Mouse (Mus musculus): ENCODE results near the gene Pabpc1l. TPM values are rescaled to one million over a fixed set of nuclear protein-coding genes. Genes with fewer than 3 reads are reported as not detected.

Pabpc1l gene
- polyA plus RNA-seq, 1 experiment from 2014 or later = 1.8 TPM

DNA sequence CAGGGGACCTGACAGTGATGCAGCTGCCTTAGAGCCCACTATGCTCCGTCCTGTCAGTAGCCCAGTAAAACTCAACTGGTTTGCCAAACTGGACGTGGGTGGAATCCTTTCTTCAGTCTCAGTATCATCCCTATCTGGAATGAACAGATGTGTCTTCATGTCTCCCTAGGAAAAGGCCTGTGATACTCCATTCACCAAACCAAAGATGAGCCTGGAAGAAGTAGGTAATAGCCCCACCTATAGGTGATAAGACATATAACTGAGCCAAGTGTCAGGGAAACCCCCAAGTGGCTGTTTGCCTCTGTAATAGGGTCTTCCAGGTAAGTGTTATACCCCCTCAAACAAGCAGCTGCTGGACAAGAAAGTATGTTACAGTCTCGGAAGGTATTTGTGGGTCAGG, 6.3 kb upstream of the Pabpc1l start:
- Histone ChIP-seq H3K4me1 (ENCODE audit: control insufficient read depth, insufficient read depth, low read length) (no peaks in the 10 kb centered on the region), H3K9ac (ENCODE audit: low read depth, low read length) (no peak overlapping the region), H3K9me3 (replicated peaks; ENCODE audit: control insufficient read depth, low read length, poor library complexity, severe bottlenecking) (no peaks in the 10 kb centered on the region), H3K4me3 (ENCODE audit: low read depth, low read length) (no peak overlapping the region), H3K27me3 (ENCODE audit: control insufficient read depth, insufficient read depth, low read depth, low read length) (no peaks in the 10 kb centered on the region), H3K36me3 (ENCODE audit: control insufficient read depth, insufficient read depth, low read length) (peaks cover 26% of the 10 kb centered on the region), H3K27ac (ENCODE audit: low read length) (no peak overlapping the region), H3K4me2 (ENCODE audit: low read length) (no peak overlapping the region)
- ATAC-seq = no peak
- WGBS = 99% methylated on average over 3 of the region's 3 CpGs

DNA sequence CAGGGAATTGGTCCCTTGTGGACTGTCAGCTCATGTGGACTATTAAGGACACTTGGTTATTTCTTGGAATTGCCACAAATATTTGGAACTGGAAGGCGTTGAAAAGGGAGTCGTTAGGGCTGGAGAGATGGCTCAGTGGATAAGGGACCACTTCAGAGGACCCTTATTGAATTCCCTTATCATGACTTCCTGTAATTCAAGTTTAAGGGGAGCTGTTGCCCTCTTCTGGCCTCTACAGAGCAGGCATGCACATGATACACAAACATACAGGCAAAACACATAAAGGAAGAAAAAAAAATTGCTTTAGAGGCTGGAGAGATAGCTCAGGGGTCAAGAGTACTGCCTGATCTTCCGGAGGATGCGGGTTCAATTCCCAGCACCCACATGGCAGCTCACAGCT, 5.3 kb upstream of the Pabpc1l start:
- Histone ChIP-seq H3K4me1 (ENCODE audit: control insufficient read depth, insufficient read depth, low read length) (no peaks in the 10 kb centered on the region), H3K27me3 (ENCODE audit: control insufficient read depth, insufficient read depth, low read depth, low read length) (no peaks in the 10 kb centered on the region), H3K9me3 (replicated peaks; ENCODE audit: control insufficient read depth, low read length, poor library complexity, severe bottlenecking) (no peaks in the 10 kb centered on the region), H3K36me3 (ENCODE audit: control insufficient read depth, insufficient read depth, low read length) (peaks cover 23% of the 10 kb centered on the region), H3K4me3 (ENCODE audit: low read depth, low read length) (no peak overlapping the region), H3K9ac (ENCODE audit: low read depth, low read length) (no peak overlapping the region), H3K27ac (ENCODE audit: low read length) (no peak overlapping the region), H3K4me2 (ENCODE audit: low read length) (no peak overlapping the region)
- no peak for ATAC-seq
- WGBS = 91% methylated on average over 4 of the region's 4 CpGs

DNA sequence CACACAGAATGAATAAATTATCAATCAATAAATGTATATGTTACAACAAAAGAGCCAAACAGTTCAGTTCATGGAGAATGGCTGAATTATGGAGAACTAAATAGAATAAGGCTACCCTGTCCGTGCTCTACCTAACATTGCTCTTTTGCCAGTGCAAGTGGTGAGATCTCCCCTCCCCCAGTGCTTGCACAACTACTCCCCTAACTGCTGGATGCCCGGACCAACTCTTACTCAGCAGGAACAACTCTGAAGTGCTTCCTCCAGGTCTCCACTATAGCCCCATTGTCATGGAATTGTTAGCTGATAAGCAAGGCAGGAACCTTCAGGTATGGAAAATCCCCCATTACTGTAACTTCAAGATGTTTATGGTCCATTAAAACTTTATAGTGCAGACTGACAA, 3.1 kb upstream of the Pabpc1l start:
- H3K4me2 ChIP-seq (ENCODE audit: low read length) = no peak overlapping the region
- no peak overlapping the region for H3K27ac ChIP-seq (ENCODE audit: low read length)
- no peaks in the 10 kb centered on the region for H3K9me3 ChIP-seq (replicated peaks; ENCODE audit: control insufficient read depth, low read length, poor library complexity, severe bottlenecking)
- no peak for ATAC-seq
- WGBS = 71% methylated on average over 2 of the region's 2 CpGs
- no peaks in the 10 kb centered on the region for H3K4me1 ChIP-seq (ENCODE audit: control insufficient read depth, insufficient read depth, low read length)
- H3K27me3 ChIP-seq (ENCODE audit: control insufficient read depth, insufficient read depth, low read depth, low read length) = no peaks in the 10 kb centered on the region
- no peak overlapping the region for H3K9ac ChIP-seq (ENCODE audit: low read depth, low read length)
- peaks cover 20% of the 10 kb centered on the region for H3K36me3 ChIP-seq (ENCODE audit: control insufficient read depth, insufficient read depth, low read length)
- H3K4me3 ChIP-seq (ENCODE audit: low read depth, low read length) = no peak overlapping the region

DNA sequence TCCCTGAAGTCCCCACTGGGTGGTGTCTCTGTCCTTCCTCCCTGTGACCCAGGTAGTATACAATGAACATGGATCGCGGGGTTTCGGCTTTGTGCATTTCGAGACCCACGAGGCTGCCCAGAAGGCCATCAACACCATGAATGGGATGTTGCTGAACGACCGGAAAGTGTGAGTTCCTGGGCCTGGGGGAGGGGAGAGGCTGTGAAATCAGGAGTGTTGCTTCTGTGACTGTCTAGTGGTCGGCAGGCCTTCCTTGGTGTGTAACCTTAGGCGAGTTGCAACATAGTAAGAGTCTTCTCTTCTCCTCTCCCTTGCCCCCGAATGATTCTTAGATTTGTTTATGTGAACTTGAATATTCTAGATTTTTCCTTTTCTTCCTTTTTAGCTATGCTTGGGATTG, 5.9 kb downstream of the Pabpc1l start:
- Histone ChIP-seq H3K9ac (ENCODE audit: low read depth, low read length) (no peak overlapping the region), H3K4me1 (ENCODE audit: control insufficient read depth, insufficient read depth, low read length) (no peaks in the 10 kb centered on the region), H3K4me3 (ENCODE audit: low read depth, low read length) (no peak overlapping the region), H3K27me3 (ENCODE audit: control insufficient read depth, insufficient read depth, low read depth, low read length) (no peaks in the 10 kb centered on the region), H3K4me2 (ENCODE audit: low read length) (no peak overlapping the region), H3K27ac (ENCODE audit: low read length) (no peak overlapping the region), H3K36me3 (ENCODE audit: control insufficient read depth, insufficient read depth, low read length) (no peaks in the 10 kb centered on the region), H3K9me3 (replicated peaks; ENCODE audit: control insufficient read depth, low read length, poor library complexity, severe bottlenecking) (no peaks in the 10 kb centered on the region)
- ATAC-seq = no peak
- 83% methylated on average over 10 of the region's 10 CpGs for WGBS

DNA sequence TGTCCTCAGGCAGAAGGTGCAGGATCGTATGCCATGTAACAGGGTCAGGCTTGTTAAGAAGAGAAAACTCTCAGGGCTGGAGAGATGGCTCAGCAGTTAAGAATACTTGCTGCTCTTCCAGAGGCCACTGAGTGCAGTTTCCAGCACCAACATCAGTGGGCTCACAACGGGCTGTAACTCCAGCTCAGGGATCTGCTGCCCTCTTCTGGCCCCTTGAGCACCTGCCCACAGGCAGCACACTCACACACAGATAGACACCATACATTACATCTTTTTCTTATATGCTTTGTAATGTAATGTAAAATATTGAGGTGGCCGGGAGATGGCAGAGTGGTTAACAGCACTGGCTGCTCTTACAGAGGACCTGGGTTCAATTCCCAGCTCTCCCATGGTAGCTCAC, 7.7 kb downstream of the Pabpc1l start:
- no peak overlapping the region for H3K4me3 ChIP-seq (ENCODE audit: low read depth, low read length)
- 92% methylated on average over 3 of the region's 3 CpGs for WGBS
- H3K27me3 ChIP-seq (ENCODE audit: control insufficient read depth, insufficient read depth, low read depth, low read length) = no peaks in the 10 kb centered on the region

DNA sequence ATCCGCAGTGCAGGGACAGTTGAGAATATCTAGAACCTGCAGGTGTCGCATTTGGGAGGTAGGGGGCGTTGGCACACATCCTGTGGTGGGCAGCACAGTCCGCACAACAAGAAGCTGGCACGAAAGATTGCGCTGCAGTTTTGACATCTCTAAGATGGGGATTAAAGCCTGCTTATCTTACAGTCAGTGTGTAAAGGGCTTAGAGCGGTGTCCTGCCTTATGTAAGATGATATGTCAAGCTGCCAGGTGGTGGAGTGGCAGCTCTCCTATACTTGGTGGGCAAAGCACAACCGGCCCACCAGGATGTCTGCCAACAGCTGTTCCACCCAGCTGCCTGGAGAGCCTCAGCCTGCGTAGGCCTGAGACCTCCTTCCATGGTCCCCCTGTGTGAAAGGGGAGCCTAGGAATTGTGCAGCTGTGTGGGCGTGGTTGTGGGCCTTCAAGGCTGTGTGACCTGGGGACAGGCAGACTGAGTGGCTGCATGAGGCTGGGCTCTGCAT, 11.3 kb downstream of the Pabpc1l start:
- no peaks in the 10 kb centered on the region for H3K36me3 ChIP-seq (ENCODE audit: control insufficient read depth, insufficient read depth, low read length)
- H3K9ac ChIP-seq (ENCODE audit: low read depth, low read length) = no peak overlapping the region
- no peak overlapping the region for H3K27ac ChIP-seq (ENCODE audit: low read length)
- no peak overlapping the region for H3K4me3 ChIP-seq (ENCODE audit: low read depth, low read length)
- no peak overlapping the region for H3K4me2 ChIP-seq (ENCODE audit: low read length)
- H3K27me3 ChIP-seq (ENCODE audit: control insufficient read depth, insufficient read depth, low read depth, low read length) = no peaks in the 10 kb centered on the region
- H3K9me3 ChIP-seq (replicated peaks; ENCODE audit: control insufficient read depth, low read length, poor library complexity, severe bottlenecking) = no peaks in the 10 kb centered on the region
- WGBS = 52% methylated on average over 10 of the region's 10 CpGs
- ATAC-seq = no peak
- no peaks in the 10 kb centered on the region for H3K4me1 ChIP-seq (ENCODE audit: control insufficient read depth, insufficient read depth, low read length)

More for the DNA sequence above, 7.7 kb downstream of the Pabpc1l start:
- Histone ChIP-seq H3K4me2 (ENCODE audit: low read length) (no peak overlapping the region), H3K27ac (ENCODE audit: low read length) (no peak overlapping the region), H3K4me1 (ENCODE audit: control insufficient read depth, insufficient read depth, low read length) (no peaks in the 10 kb centered on the region), H3K36me3 (ENCODE audit: control insufficient read depth, insufficient read depth, low read length) (no peaks in the 10 kb centered on the region), H3K9ac (ENCODE audit: low read depth, low read length) (no peak overlapping the region), H3K9me3 (replicated peaks; ENCODE audit: control insufficient read depth, low read length, poor library complexity, severe bottlenecking) (no peaks in the 10 kb centered on the region)
- ATAC-seq = no peak

DNA sequence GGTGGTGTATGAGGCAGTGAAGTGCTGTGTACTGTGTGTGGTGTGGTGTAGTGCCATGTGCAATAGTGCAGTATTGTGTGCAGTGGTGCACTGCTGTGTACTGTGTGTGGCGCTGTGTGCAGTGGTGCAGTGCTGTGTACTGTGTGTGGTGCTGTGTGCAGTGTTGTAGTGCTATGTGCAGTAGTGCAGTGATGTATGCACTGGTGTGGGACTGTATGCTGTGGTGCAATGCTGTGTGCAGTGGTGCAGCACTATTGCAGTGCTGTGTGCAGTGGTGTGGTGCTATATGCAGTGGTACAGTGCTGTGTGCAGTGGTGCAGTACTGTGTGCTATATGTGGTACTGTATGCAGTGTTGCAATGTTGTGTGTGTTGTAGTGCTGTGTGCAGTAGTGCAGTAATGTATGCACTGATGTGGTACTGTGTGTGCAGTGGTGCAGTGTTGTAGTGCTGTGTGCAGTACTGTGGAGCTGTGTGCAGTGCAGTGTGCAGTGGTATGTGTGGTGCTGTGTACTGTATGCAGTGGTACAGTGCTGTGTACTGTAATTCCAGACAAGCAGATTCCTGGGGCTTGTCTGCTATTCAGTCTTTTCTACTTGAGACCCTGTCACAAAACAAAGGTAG, 13.3 kb downstream of the Pabpc1l start:
- Histone ChIP-seq H3K27ac (ENCODE audit: low read length) (no peak overlapping the region), H3K9me3 (replicated peaks; ENCODE audit: control insufficient read depth, low read length, poor library complexity, severe bottlenecking) (no peaks in the 10 kb centered on the region), H3K9ac (ENCODE audit: low read depth, low read length) (no peak overlapping the region), H3K4me2 (ENCODE audit: low read length) (no peak overlapping the region), H3K4me1 (ENCODE audit: control insufficient read depth, insufficient read depth, low read length) (no peaks in the 10 kb centered on the region), H3K36me3 (ENCODE audit: control insufficient read depth, insufficient read depth, low read length) (no peaks in the 10 kb centered on the region), H3K4me3 (ENCODE audit: low read depth, low read length) (no peak overlapping the region), H3K27me3 (ENCODE audit: control insufficient read depth, insufficient read depth, low read depth, low read length) (no peaks in the 10 kb centered on the region)
- 97% methylated on average over 1 of the region's 1 CpGs for WGBS
- ATAC-seq = 0 out of 2 replicates have a peak, but pooled peaks have one; percentile 3

DNA sequence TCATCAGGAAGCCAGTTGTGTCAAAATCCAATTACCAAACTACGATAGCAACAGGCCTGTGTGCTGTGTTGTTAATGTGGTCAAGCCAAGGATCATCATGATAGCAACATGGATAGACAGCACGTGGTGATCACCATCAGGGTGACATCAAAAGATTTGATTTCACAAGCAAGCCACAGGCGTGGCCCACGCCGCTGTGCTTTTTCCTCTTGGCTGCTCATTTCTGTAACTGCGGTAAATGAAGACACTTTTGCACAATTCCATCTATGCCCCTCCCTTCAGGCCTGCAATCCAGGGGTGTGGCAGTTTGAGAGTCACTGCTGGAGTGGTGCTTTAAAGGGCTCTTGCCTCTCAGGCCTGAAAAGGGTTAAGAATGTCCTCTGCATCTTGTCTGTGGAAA, 15.7 kb downstream of the Pabpc1l start:
- ATAC-seq = no peak
- no peak overlapping the region for H3K4me2 ChIP-seq (ENCODE audit: low read length)
- H3K4me1 ChIP-seq (ENCODE audit: control insufficient read depth, insufficient read depth, low read length) = no peaks in the 10 kb centered on the region
- no peaks in the 10 kb centered on the region for H3K27me3 ChIP-seq (ENCODE audit: control insufficient read depth, insufficient read depth, low read depth, low read length)
- no peak overlapping the region for H3K4me3 ChIP-seq (ENCODE audit: low read depth, low read length)
- H3K9ac ChIP-seq (ENCODE audit: low read depth, low read length) = no peak overlapping the region
- WGBS = 85% methylated on average over 6 of the region's 6 CpGs
- H3K9me3 ChIP-seq (replicated peaks; ENCODE audit: control insufficient read depth, low read length, poor library complexity, severe bottlenecking) = no peaks in the 10 kb centered on the region
- no peaks in the 10 kb centered on the region for H3K36me3 ChIP-seq (ENCODE audit: control insufficient read depth, insufficient read depth, low read length)
- H3K27ac ChIP-seq (ENCODE audit: low read length) = no peak overlapping the region

DNA sequence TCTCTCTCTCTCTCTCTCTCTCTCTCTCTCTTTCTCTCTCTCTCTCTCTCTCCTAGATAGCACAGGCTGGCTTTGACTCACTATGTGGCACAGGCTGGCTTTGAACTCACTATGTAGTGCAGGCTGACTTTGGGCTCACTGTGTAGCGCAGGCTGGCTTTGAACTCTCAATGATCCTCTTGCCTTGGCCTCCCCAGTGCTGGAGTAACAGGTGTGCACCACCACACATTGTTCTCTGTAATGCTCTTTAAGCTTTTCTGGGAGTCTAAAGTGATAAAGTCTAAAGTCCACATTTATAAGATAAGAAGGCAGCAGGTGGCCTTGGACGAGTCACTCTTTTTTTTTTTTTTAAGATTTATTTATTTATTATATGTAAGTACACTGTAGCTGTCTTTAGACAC, 16.3 kb downstream of the Pabpc1l start:
- whole genome bisulfite sequencing = 96% methylated on average over 2 of the region's 2 CpGs
- ATAC-seq = no peak
- Histone ChIP-seq H3K4me3 (ENCODE audit: low read depth, low read length) (no peak overlapping the region), H3K4me2 (ENCODE audit: low read length) (no peak overlapping the region), H3K9ac (ENCODE audit: low read depth, low read length) (no peak overlapping the region), H3K27me3 (ENCODE audit: control insufficient read depth, insufficient read depth, low read depth, low read length) (no peaks in the 10 kb centered on the region), H3K4me1 (ENCODE audit: control insufficient read depth, insufficient read depth, low read length) (no peaks in the 10 kb centered on the region), H3K27ac (ENCODE audit: low read length) (no peak overlapping the region), H3K36me3 (ENCODE audit: control insufficient read depth, insufficient read depth, low read length) (no peaks in the 10 kb centered on the region), H3K9me3 (replicated peaks; ENCODE audit: control insufficient read depth, low read length, poor library complexity, severe bottlenecking) (no peaks in the 10 kb centered on the region)
